Mouse (Mus musculus): ENCODE results near the gene St8sia1. TPM values are rescaled to one million over a fixed set of nuclear protein-coding genes. Genes with fewer than 3 reads are reported as not detected.

St8sia1 gene
- polyA plus RNA-seq, 1 experiment from 2014 or later, result 1.1 TPM

DNA sequence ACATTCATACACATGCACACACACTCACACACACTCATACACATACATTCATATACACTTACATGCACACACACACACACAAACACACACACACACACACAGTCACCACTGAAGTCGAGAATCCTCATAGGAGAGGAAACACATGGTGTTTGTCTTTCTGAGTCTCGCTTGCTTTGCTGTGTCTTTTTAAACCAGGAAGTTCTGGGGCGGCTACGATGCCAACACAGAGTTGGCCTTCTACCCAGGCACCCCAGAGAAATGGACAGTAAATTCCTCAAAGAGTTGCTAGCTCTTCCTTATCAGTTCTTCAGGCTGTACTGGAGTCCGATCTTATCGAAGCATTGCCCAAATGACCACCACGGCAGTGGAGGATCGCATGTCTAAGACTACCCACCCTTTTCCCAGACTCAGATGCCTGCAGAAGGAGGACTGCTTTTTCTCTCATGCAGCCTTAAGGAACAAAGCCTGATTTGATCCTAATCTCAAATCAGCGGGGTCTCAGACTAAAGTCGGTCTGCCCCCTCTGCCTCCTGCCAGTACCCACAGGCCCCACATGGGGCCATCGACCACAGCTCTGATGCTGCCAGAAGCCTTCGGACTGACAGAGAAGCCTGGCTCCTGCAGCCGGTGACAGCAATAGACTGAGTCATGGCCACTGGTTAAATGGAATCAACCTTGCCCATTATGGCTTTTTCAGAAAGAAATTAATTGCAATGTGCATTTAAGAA is 171.8 kb downstream of the St8sia1 start:
- H3K27ac ChIP-seq (ENCODE audit: low read length), result no peak overlapping the region
- H3K4me1 ChIP-seq (ENCODE audit: control insufficient read depth, insufficient read depth, low read length), result peaks cover 30% of the 10 kb centered on the region
- 54% methylated on average over 13 of the region's 13 CpGs for WGBS
- no peak overlapping the region for H3K4me3 ChIP-seq (ENCODE audit: low read depth, low read length)
- H3K9ac ChIP-seq (replicated peaks; ENCODE audit: low read depth, low read length), result no peak overlapping the region
- no peak overlapping the region for H3K4me2 ChIP-seq (replicated peaks; ENCODE audit: low read depth, low read length)
- H3K9me3 ChIP-seq (ENCODE audit: control insufficient read depth, low read depth, low read length), result no peaks in the 10 kb centered on the region
- no peak for ATAC-seq (ENCODE audit: insufficient number of reproducible peaks, insufficient read depth, low FRiP score, low read depth)
- H3K27me3 ChIP-seq (ENCODE audit: control insufficient read depth, insufficient read depth, low read length), result no peaks in the 10 kb centered on the region
- no peaks in the 10 kb centered on the region for H3K36me3 ChIP-seq (ENCODE audit: control insufficient read depth, insufficient read depth, low read length)

DNA sequence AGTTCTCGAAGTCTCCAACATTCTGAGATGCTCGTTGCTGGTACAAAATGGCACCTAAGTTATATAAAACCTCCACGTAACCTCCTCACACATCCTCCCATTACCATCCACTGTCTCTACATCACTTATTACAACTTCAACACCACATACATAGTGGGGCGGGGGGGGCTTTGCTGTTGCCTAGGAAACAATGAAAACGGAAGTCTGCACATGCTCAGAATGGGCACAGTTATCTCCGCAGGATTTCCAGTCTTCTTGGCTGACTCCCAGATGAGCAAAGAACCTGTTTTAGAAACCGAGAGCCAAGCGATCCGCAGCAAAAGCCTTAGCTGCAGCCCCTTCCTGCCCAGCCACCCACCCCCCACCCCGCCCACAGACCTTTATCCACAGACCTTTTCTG is 174.5 kb downstream of the St8sia1 start:
- H3K27ac ChIP-seq (ENCODE audit: low read length), result no peak overlapping the region
- no peaks in the 10 kb centered on the region for H3K27me3 ChIP-seq (ENCODE audit: control insufficient read depth, insufficient read depth, low read length)
- ATAC-seq (ENCODE audit: insufficient number of reproducible peaks, insufficient read depth, low FRiP score, low read depth), result no peak
- H3K4me1 ChIP-seq (ENCODE audit: control insufficient read depth, insufficient read depth, low read length), result peaks cover 17% of the 10 kb centered on the region
- H3K9ac ChIP-seq (replicated peaks; ENCODE audit: low read depth, low read length), result no peak overlapping the region
- H3K4me2 ChIP-seq (replicated peaks; ENCODE audit: low read depth, low read length), result no peak overlapping the region
- H3K36me3 ChIP-seq (ENCODE audit: control insufficient read depth, insufficient read depth, low read length), result no peaks in the 10 kb centered on the region
- 90% methylated on average over 10 of the region's 10 CpGs for WGBS
- H3K4me3 ChIP-seq (ENCODE audit: low read depth, low read length), result no peak overlapping the region
- no peaks in the 10 kb centered on the region for H3K9me3 ChIP-seq (ENCODE audit: control insufficient read depth, low read depth, low read length)

DNA sequence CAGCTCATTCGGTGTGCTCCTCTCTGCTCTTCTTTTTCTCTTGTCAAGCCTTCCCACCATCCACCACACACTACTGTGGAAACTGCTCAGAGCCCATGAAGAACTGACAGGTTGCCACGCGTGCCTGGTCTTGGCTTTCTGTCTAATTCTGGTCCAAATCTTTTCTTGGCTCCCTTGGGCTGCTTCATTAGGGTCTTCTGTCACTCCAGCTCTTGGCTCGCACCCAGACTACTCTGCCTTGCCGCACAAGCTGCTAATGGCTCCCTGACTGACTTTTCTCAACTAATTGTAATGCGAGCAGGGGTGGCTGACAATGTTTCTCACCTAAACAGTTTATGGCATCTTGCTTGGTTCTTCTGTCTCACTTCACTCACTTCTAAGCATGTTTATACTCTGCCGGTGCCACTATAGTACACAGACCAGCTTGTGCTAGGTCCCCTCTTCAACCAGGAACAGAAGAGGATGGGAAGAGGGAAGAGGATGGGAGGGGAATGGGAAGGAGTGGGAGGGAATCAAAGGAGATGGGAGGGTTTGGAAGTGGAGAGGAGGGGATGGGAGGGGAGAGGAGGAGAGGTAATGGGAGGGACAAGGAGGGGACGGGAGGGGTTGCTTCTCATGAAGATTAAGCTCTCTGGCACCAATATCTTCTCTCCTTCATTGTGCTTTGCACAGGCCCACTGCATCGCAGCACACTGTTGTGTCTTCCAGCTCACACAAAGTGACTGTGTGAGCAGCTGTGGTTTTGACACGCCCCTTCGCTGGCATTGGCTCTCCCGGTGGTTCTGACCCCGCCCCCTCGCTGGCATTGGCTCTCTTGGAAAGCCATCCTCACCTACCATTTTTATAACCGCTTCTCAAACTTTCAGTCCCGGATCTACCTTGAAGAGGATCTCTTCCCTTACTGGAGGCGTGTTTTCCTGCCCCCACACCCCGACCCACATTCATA is 175.9 kb downstream of the St8sia1 start:
- H3K9ac ChIP-seq (replicated peaks; ENCODE audit: low read depth, low read length), result no peak overlapping the region
- peaks cover 14% of the 10 kb centered on the region for H3K4me1 ChIP-seq (ENCODE audit: control insufficient read depth, insufficient read depth, low read length)
- 0 out of 2 replicates have a peak overlapping the region, but pooled peaks have one; percentile 5 for H3K4me2 ChIP-seq (replicated peaks; ENCODE audit: low read depth, low read length)
- no peaks in the 10 kb centered on the region for H3K36me3 ChIP-seq (ENCODE audit: control insufficient read depth, insufficient read depth, low read length)
- ATAC-seq (ENCODE audit: insufficient number of reproducible peaks, insufficient read depth, low FRiP score, low read depth), result no peak
- H3K9me3 ChIP-seq (ENCODE audit: control insufficient read depth, low read depth, low read length), result no peaks in the 10 kb centered on the region
- no peaks in the 10 kb centered on the region for H3K27me3 ChIP-seq (ENCODE audit: control insufficient read depth, insufficient read depth, low read length)
- H3K27ac ChIP-seq (ENCODE audit: low read length), result no peak overlapping the region
- WGBS, result 49% methylated on average over 18 of the region's 18 CpGs
- no peak overlapping the region for H3K4me3 ChIP-seq (ENCODE audit: low read depth, low read length)

DNA sequence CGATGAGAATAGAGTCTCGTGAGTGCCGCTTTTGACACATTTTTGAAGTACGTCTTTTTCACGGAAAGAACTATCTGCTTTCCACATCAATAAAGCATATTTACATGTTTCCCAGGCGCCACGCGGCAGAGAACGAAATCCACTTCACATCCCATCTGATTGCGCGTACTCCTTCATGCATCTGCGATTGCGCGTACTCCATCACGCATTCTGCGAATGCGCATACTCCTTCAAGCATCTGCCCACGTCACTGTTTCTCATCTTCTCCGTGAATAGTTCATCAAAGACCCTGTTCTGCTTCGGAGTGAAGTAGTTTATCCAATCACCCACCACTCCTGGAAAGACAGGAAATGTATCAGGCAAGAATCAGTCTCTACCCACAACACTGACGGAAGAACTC is 178.1 kb downstream of the St8sia1 start:
- Histone ChIP-seq H3K36me3 (ENCODE audit: control insufficient read depth, insufficient read depth, low read length) (no peaks in the 10 kb centered on the region), H3K27ac (ENCODE audit: low read length) (no peak overlapping the region), H3K9ac (replicated peaks; ENCODE audit: low read depth, low read length) (no peak overlapping the region), H3K27me3 (ENCODE audit: control insufficient read depth, insufficient read depth, low read length) (no peaks in the 10 kb centered on the region), H3K9me3 (ENCODE audit: control insufficient read depth, low read depth, low read length) (no peaks in the 10 kb centered on the region), H3K4me3 (ENCODE audit: low read depth, low read length) (no peak overlapping the region), H3K4me1 (ENCODE audit: control insufficient read depth, insufficient read depth, low read length) (0 out of 2 replicates have a peak, but pooled peaks cover 4% of the 10 kb centered on the region), H3K4me2 (replicated peaks; ENCODE audit: low read depth, low read length) (no peak overlapping the region)
- 86% methylated on average over 21 of the region's 21 CpGs for WGBS
- no peak for ATAC-seq (ENCODE audit: insufficient number of reproducible peaks, insufficient read depth, low FRiP score, low read depth)

DNA sequence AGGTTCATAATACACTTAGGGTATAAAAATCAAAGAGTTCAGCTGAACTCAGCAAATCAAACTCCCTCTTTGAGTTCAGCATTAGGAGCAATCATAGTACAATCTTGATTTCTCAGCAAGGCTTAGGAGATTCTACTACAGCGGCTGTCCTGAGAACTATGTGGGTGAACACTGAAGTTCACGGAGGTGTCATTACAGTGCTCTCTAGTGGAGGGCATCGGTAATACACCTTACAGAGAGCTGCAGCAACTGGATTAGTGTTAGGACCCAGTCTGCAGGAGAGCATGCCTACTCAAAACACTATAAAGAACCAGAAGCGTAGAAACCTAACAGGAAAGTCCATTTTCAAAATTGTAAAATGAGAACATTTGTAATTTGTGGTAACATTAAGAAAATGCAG is 178.9 kb downstream of the St8sia1 start:
- Histone ChIP-seq H3K4me2 (replicated peaks; ENCODE audit: low read depth, low read length) (no peak overlapping the region), H3K27me3 (ENCODE audit: control insufficient read depth, insufficient read depth, low read length) (no peaks in the 10 kb centered on the region), H3K9ac (replicated peaks; ENCODE audit: low read depth, low read length) (no peak overlapping the region), H3K27ac (ENCODE audit: low read length) (no peak overlapping the region), H3K9me3 (ENCODE audit: control insufficient read depth, low read depth, low read length) (no peaks in the 10 kb centered on the region), H3K36me3 (ENCODE audit: control insufficient read depth, insufficient read depth, low read length) (no peaks in the 10 kb centered on the region), H3K4me1 (ENCODE audit: control insufficient read depth, insufficient read depth, low read length) (0 out of 2 replicates have a peak, but pooled peaks cover 4% of the 10 kb centered on the region), H3K4me3 (ENCODE audit: low read depth, low read length) (no peak overlapping the region)
- WGBS, result 41% methylated on average over 4 of the region's 4 CpGs
- ATAC-seq (ENCODE audit: insufficient number of reproducible peaks, insufficient read depth, low FRiP score, low read depth), result no peak

DNA sequence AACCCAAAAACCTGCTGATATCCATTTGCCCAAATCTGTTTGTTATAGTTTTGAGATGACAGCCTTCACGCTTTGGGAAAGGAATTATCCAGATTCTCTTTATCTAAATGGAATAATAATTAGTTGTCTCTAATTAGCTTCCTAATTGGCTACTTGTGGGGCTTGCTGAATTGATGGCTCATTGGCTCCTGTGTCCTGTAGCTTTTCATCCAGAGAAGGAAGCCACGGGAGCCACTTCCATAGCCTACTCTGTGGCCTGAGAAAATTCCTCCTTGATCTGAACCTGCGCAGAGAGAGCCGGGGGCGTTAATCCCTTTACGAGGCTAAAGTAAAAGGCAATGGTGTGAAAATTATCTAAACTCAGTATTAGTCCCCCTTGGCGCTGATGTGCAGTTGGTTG is 183.0 kb downstream of the St8sia1 start:
- Histone ChIP-seq H3K9ac (replicated peaks; ENCODE audit: low read depth, low read length) (no peak overlapping the region), H3K4me1 (ENCODE audit: control insufficient read depth, insufficient read depth, low read length) (no peaks in the 10 kb centered on the region), H3K9me3 (ENCODE audit: control insufficient read depth, low read depth, low read length) (no peaks in the 10 kb centered on the region), H3K27ac (ENCODE audit: low read length) (no peak overlapping the region), H3K4me3 (ENCODE audit: low read depth, low read length) (no peak overlapping the region), H3K4me2 (replicated peaks; ENCODE audit: low read depth, low read length) (no peak overlapping the region), H3K36me3 (ENCODE audit: control insufficient read depth, insufficient read depth, low read length) (no peaks in the 10 kb centered on the region), H3K27me3 (ENCODE audit: control insufficient read depth, insufficient read depth, low read length) (no peaks in the 10 kb centered on the region)
- 76% methylated on average over 7 of the region's 7 CpGs for WGBS
- ATAC-seq (ENCODE audit: insufficient number of reproducible peaks, insufficient read depth, low FRiP score, low read depth), result no peak

DNA sequence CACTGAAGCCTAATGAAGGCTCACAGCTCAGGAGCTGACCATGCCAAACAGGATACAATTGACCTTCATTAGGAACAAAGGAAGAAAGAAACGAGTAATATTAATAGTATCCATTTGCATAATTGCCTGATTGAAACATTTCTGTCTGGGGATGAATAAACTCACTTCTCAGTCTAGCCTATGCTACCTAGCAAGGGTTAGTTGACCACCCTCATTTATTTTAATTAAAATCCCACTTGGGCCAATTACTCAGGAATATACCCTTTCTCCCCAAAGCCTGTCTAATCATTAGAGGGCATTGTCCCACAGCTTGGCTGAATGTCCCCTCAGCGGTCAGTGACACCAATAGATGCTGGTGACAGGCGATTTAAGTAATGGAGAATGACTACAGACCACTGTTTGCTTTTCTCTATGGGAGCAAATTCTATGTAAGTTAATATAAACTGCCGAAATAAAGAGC is 183.6 kb downstream of the St8sia1 start:
- Histone ChIP-seq H3K4me1 (ENCODE audit: control insufficient read depth, insufficient read depth, low read length) (no peaks in the 10 kb centered on the region), H3K27me3 (ENCODE audit: control insufficient read depth, insufficient read depth, low read length) (no peaks in the 10 kb centered on the region), H3K4me3 (ENCODE audit: low read depth, low read length) (no peak overlapping the region), H3K9ac (replicated peaks; ENCODE audit: low read depth, low read length) (no peak overlapping the region), H3K4me2 (replicated peaks; ENCODE audit: low read depth, low read length) (no peak overlapping the region), H3K36me3 (ENCODE audit: control insufficient read depth, insufficient read depth, low read length) (no peaks in the 10 kb centered on the region), H3K27ac (ENCODE audit: low read length) (no peak overlapping the region), H3K9me3 (ENCODE audit: control insufficient read depth, low read depth, low read length) (no peaks in the 10 kb centered on the region)
- 87% methylated on average over 4 of the region's 4 CpGs for WGBS
- ATAC-seq (ENCODE audit: insufficient number of reproducible peaks, insufficient read depth, low FRiP score, low read depth), result no peak

DNA sequence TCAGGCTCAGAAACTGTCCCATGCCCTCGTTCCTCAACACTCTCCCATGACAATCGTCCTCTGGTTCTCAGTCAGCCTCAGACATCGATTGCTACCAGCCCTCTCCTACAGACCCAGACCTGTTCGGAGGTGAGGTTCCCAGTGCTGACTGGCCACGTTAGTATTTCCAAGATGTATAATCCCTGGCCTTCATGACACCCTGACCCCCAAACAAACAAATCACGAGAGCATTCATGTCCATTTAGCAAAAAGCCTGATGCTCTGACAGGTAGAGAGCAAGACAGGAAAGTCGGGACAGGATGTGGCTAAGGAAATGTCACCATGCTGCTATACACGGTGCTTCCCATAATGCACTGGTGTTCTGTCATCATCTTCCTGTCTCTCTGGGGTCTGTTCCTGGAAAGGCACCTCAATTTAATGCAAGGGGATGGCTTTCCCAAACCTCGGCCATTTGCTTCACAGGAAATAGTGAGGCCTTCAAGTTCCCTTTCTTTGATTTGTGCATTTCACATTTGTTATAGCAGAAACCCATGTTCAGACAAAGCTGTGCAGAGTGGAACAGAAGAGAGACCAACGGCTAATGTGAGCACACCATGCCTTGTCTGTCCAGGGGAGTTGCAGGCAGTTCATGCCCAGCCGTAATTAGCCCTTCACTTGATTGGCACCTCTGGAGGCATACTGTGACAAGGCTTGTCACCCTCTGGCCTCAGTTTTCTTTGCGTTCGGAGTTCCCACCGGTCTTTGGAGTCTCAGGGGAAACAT is 184.3 kb downstream of the St8sia1 start:
- no peaks in the 10 kb centered on the region for H3K9me3 ChIP-seq (ENCODE audit: control insufficient read depth, low read depth, low read length)
- H3K4me2 ChIP-seq (replicated peaks; ENCODE audit: low read depth, low read length), result no peak overlapping the region
- H3K27me3 ChIP-seq (ENCODE audit: control insufficient read depth, insufficient read depth, low read length), result no peaks in the 10 kb centered on the region
- WGBS, result 67% methylated on average over 14 of the region's 14 CpGs
- peaks cover 2% of the 10 kb centered on the region; the same call in 1 of the 2 replicates for H3K36me3 ChIP-seq (ENCODE audit: control insufficient read depth, insufficient read depth, low read length)
- no peaks in the 10 kb centered on the region for H3K4me1 ChIP-seq (ENCODE audit: control insufficient read depth, insufficient read depth, low read length)
- H3K9ac ChIP-seq (replicated peaks; ENCODE audit: low read depth, low read length), result no peak overlapping the region
- H3K27ac ChIP-seq (ENCODE audit: low read length), result no peak overlapping the region
- ATAC-seq (ENCODE audit: insufficient number of reproducible peaks, insufficient read depth, low FRiP score, low read depth), result no peak
- no peak overlapping the region for H3K4me3 ChIP-seq (ENCODE audit: low read depth, low read length)
